Mouse (Mus musculus) limb, embryonic 14.5 days (tissue): ENCODE data around the gene S100a3. TPM values are rescaled to one million over a fixed set of nuclear protein-coding genes. Genes with fewer than 3 reads are reported as not detected.

Source experiments
- ATAC-seq: fragments of 200-750 bp; cut with Nextera tagmentation; 2 replicates; pipeline ENCODE4 v1.8.0; 2017; ENCODE audit warnings: low read depth, moderate number of reproducible peaks, moderate TSS enrichment; ENCODE audit not compliant: low FRiP score
- DNase-seq: peaks from one replicate; pipeline ENCODE4 v3.0.0-alpha.2; 2015; ENCODE audit warnings: low spot score
- H3K27ac ChIP-seq: fragments of 300-500 bp; sonication (generic); replicated peaks from 2 replicates; pipeline ENCODE4 v1.5.1; 2014; ENCODE audit warnings: low read depth, mild to moderate bottlenecking, low read length, moderate library complexity, mixed read lengths
- H3K27me3 ChIP-seq: fragments of 300-500 bp; sonication (generic); 2 replicates; pipeline ENCODE4 v1.6.1; 2014; ENCODE audit warnings: low read length, mixed read lengths; ENCODE audit not compliant: control insufficient read depth, insufficient read depth
- H3K36me3 ChIP-seq: fragments of 300-500 bp; sonication (generic); 2 replicates; pipeline ENCODE4 v1.6.1; 2014; ENCODE audit warnings: mild to moderate bottlenecking, low read length, moderate library complexity, mixed read lengths; ENCODE audit not compliant: control insufficient read depth, insufficient read depth
- H3K4me1 ChIP-seq: fragments of 300-500 bp; sonication (generic); 2 replicates; pipeline ENCODE4 v1.6.1; 2014; ENCODE audit warnings: antibody characterized with exemption, low read length, mixed read lengths; ENCODE audit not compliant: control insufficient read depth, insufficient read depth
- H3K4me2 ChIP-seq: fragments of 300-500 bp; sonication (generic); replicated peaks from 2 replicates; pipeline ENCODE4 v1.6.1; 2014; ENCODE audit warnings: low read depth, mild to moderate bottlenecking, low read length, moderate library complexity; ENCODE audit not compliant: severe bottlenecking
- H3K4me3 ChIP-seq: fragments of 300-500 bp; sonication (generic); replicated peaks from 2 replicates; pipeline ENCODE4 v1.5.1; 2014; ENCODE audit warnings: low read length
- H3K9ac ChIP-seq: fragments of 300-500 bp; sonication (generic); 2 replicates; pipeline ENCODE4 v1.6.1; 2014; ENCODE audit warnings: mild to moderate bottlenecking, low read depth, low read length, moderate library complexity; ENCODE audit not compliant: severe bottlenecking
- H3K9me3 ChIP-seq: fragments of 300-500 bp; sonication (generic); 2 replicates; pipeline ENCODE4 v1.6.1; 2016; ENCODE audit warnings: low read length; ENCODE audit not compliant: control insufficient read depth
- POLR2A ChIP-seq: fragments of 200-500 bp; IDR thresholded peaks from 2 replicates; pipeline ENCODE4 v1.8.0; 2012; ENCODE audit warnings: inconsistent platforms, mild to moderate bottlenecking, moderate library complexity, borderline replicate concordance; ENCODE audit not compliant: insufficient read depth, insufficient read length; ENCODE audit errors: extremely low read depth
- WGBS: fragments of 180-500 bp; shearing (Covaris S2); extraction: QIAGEN DNeasy Blood & Tissue Kit; methylation state at CpG from one replicate; pipeline ENCODE4 v1.1.7; 2014; 5-methylcytosine and 5-hydroxymethylcytosine counted together
- polyA plus RNA-seq, 2 experiments: library from polyadenylated mRNA; depleted of rRNA in 1 of 2; stranded (reverse) in 1 of 2; unstranded in 1 of 2; fragments of >200 nt; fragmentation: Nextera tagmentation in 1 of 2; extraction: Ambion mirVana in 1 of 2; gene quantifications; 2 replicates each; pipeline versions ENCODE4 v1.2.1 to v1.2.3; 2012 to 2014

S100a3 gene
- polyA plus RNA-seq, 2 experiments: 0.92 to 1.1 TPM

DNA sequence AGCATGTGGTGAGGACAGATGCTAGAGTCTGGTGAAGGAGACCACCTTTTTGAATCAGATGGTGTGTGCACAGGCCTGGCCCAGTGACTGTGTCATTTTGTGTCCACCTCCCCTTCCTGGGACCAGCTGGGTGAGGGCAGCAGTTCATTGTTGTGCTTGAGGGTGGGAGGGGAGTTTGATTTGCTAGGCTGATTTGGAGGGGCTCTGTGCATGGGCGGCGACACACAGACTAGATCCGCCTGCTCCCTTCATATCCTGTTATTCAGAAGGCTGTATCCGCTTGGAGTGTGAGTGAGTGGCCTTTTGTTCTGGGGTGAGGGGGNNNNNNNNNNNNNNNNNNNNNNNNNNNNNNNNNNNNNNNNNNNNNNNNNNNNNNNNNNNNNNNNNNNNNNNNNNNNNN, 19.5 kb upstream of the S100a3 start:
- Histone ChIP-seq H3K27me3 (no peaks in the 10 kb centered on the region), H3K27ac (0 out of 2 replicates have a peak overlapping the region, but pooled peaks have one; percentile 13), H3K4me2 (no peak overlapping the region), H3K9ac (no peak overlapping the region; the same call in 1 of the 2 replicates), H3K4me1 (peaks cover 11% of the 10 kb centered on the region), H3K36me3 (no peaks in the 10 kb centered on the region), H3K9me3 (no peaks in the 10 kb centered on the region), H3K4me3 (no peak overlapping the region)
- ATAC-seq (no peak), DNase-seq (no peak)
- TF ChIP-seq POLR2A: no peak
- 64% methylated on average over 4 of the region's 4 CpGs for WGBS

GRCm38 (mm10) chr3:90549676-90550420, 10.5 kb upstream of the S100a3 start:
- ATAC-seq (peak; percentile 71), DNase-seq (peak; percentile 54)
- no peak overlapping the region for H3K4me3 ChIP-seq
- 24% methylated on average over 5 of the region's 5 CpGs for WGBS
- TF ChIP-seq POLR2A: no peak
- no peak overlapping the region for H3K27ac ChIP-seq
- H3K27me3 ChIP-seq: no peaks in the 10 kb centered on the region
- H3K4me2 ChIP-seq: no peak overlapping the region
- no peaks in the 10 kb centered on the region for H3K9me3 ChIP-seq
- H3K4me1 ChIP-seq: peaks cover 5% of the 10 kb centered on the region; the same call in 1 of the 2 replicates
- no peaks in the 10 kb centered on the region for H3K36me3 ChIP-seq
- no peak overlapping the region for H3K9ac ChIP-seq

DNA sequence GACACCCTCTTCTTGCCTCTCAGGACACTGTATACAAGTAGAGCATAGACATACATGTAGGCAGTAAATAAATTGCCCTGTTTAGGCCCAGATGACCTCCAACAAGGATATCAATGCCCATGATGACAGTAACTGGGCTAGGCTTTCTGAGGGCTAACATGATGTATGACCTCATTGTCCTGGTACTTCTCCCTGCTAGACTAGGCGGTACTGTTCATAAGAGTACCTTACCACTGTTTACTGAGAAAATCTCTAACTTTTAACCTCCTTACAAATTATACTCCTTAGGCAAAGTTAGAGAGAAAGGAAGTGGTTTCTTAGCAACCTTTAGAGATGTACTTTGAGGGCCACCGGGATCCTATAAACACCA, 10.0 kb upstream of the S100a3 start:
- no peak overlapping the region for H3K9ac ChIP-seq
- DNase-seq (no peak), ATAC-seq (no peak; the same call in 1 of the 2 replicates)
- TF ChIP-seq POLR2A: no peak
- H3K27me3 ChIP-seq: no peaks in the 10 kb centered on the region
- no peaks in the 10 kb centered on the region for H3K9me3 ChIP-seq
- no peak overlapping the region for H3K4me2 ChIP-seq
- H3K4me3 ChIP-seq: no peak overlapping the region
- H3K4me1 ChIP-seq: peaks cover 5% of the 10 kb centered on the region; the same call in 1 of the 2 replicates
- no peak overlapping the region for H3K27ac ChIP-seq
- WGBS: 73% methylated on average over 2 of the region's 2 CpGs
- H3K36me3 ChIP-seq: no peaks in the 10 kb centered on the region

- ATAC-seq: no peak
- Histone ChIP-seq H3K4me3 (no peak overlapping the region), H3K9me3 (no peaks in the 10 kb centered on the region), H3K9ac (no peak overlapping the region), H3K4me2 (no peak overlapping the region), H3K27ac (no peak overlapping the region), H3K36me3 (no peaks in the 10 kb centered on the region), H3K27me3 (no peaks in the 10 kb centered on the region), H3K4me1 (peaks cover 5% of the 10 kb centered on the region; the same call in 1 of the 2 replicates)
- no peak for TF ChIP-seq POLR2A
- 78% methylated on average over 2 of the region's 2 CpGs for WGBS
- no peak for DNase-seq
Observed at GRCm38 (mm10) chr3:90552231-90552630, 8.1 kb upstream of the S100a3 start.

- WGBS: 59% methylated on average over 5 of the region's 5 CpGs
- Histone ChIP-seq H3K27ac (no peak overlapping the region), H3K27me3 (no peaks in the 10 kb centered on the region), H3K4me3 (no peak overlapping the region), H3K36me3 (no peaks in the 10 kb centered on the region), H3K9ac (no peak overlapping the region), H3K9me3 (no peaks in the 10 kb centered on the region), H3K4me1 (no peaks in the 10 kb centered on the region), H3K4me2 (no peak overlapping the region)
- ATAC-seq (no peak), DNase-seq (peak; percentile 53)
- TF ChIP-seq POLR2A: no peak
Observed at GRCm38 (mm10) chr3:90555954-90556353, 4.4 kb upstream of the S100a3 start.

DNA sequence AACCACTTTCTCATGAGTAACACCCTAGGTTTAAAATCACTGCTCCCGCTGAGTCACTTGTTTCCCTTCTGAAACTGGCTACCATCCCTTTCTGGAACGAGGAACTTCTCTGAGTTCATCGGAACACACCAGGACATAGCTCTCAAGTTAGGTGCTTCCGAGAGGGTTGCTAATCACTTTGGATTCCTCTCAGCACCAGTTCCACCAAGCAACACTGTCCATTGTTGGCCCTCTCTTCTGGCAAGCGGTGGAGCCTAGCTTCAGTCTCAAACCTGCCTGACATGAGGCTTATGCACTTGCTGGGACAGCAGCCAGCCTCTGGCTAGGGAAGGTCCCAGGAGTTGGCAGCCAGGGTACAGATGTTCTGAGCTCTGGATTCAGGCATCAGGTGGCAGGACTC, 14.3 kb downstream of the S100a3 start:
- Histone ChIP-seq H3K4me2 (no peak overlapping the region), H3K27me3 (no peaks in the 10 kb centered on the region), H3K27ac (no peak overlapping the region), H3K4me3 (no peak overlapping the region), H3K36me3 (no peaks in the 10 kb centered on the region), H3K4me1 (peaks cover 4% of the 10 kb centered on the region; the same call in 1 of the 2 replicates), H3K9me3 (no peaks in the 10 kb centered on the region), H3K9ac (no peak overlapping the region)
- DNase-seq (no peak), ATAC-seq (no peak)
- WGBS: 85% methylated on average over 5 of the region's 5 CpGs
- no peak for TF ChIP-seq POLR2A
